Mouse (Mus musculus) CH12.LX (cell line): ENCODE measurements around the gene Syngr2.

Experiments used
- CTCF ChIP-seq, 2 experiments: IDR thresholded peaks in 1 of 2; conservative IDR thresholded peaks in 1 of 2; 2 replicates each; pipeline ENCODE4 v1.5.1; 2011 to 2012; ENCODE audit warnings: low read depth in 2 of 2, low read length in 2 of 2, improper control_type of control experiment in 1 of 2, inconsistent platforms in 1 of 2, mild to moderate bottlenecking in 1 of 2, moderate library complexity in 1 of 2
- GABPA ChIP-seq: IDR thresholded peaks from 2 replicates; pipeline ENCODE4 v1.6.1; 2012; ENCODE audit warnings: low read depth, low read length, improper control_type of control experiment, inconsistent platforms; ENCODE audit not compliant: insufficient replicate concordance
- JUN ChIP-seq: IDR thresholded peaks from 2 replicates; pipeline ENCODE4 v1.6.1; 2011; ENCODE audit warnings: low read depth, mild to moderate bottlenecking, low read length, improper control_type of control experiment, moderate library complexity; ENCODE audit not compliant: insufficient read depth
- MAFK ChIP-seq: IDR thresholded peaks from 2 replicates; pipeline ENCODE4 v1.6.1; 2011; ENCODE audit warnings: low read length, improper control_type of control experiment; ENCODE audit not compliant: insufficient replicate concordance
- MAX ChIP-seq: IDR thresholded peaks from 2 replicates; pipeline ENCODE4 v1.6.1; 2011; ENCODE audit warnings: low read length, improper control_type of control experiment
- MXI1 ChIP-seq: IDR thresholded peaks from 2 replicates; pipeline ENCODE4 v1.6.1; 2011; ENCODE audit warnings: mild to moderate bottlenecking, low read depth, low read length, improper control_type of control experiment
- POLR2A ChIP-seq: IDR thresholded peaks from 2 replicates; pipeline ENCODE4 v1.6.1; 2011; ENCODE audit warnings: low read depth, mild to moderate bottlenecking, improper control_type of control experiment, low read length
- SMC3 ChIP-seq: IDR thresholded peaks from 2 replicates; pipeline ENCODE4 v1.6.1; 2011; ENCODE audit warnings: low read depth, low read length, improper control_type of control experiment
- TBP ChIP-seq: conservative IDR thresholded peaks from 2 replicates; pipeline ENCODE4 v1.6.1; 2011; ENCODE audit warnings: low read depth, low read length, improper control_type of control experiment
- ZNF384 ChIP-seq: IDR thresholded peaks from 2 replicates; pipeline ENCODE4 v1.6.1; 2012; ENCODE audit warnings: low read depth, low read length, improper control_type of control experiment, inconsistent platforms

DNA sequence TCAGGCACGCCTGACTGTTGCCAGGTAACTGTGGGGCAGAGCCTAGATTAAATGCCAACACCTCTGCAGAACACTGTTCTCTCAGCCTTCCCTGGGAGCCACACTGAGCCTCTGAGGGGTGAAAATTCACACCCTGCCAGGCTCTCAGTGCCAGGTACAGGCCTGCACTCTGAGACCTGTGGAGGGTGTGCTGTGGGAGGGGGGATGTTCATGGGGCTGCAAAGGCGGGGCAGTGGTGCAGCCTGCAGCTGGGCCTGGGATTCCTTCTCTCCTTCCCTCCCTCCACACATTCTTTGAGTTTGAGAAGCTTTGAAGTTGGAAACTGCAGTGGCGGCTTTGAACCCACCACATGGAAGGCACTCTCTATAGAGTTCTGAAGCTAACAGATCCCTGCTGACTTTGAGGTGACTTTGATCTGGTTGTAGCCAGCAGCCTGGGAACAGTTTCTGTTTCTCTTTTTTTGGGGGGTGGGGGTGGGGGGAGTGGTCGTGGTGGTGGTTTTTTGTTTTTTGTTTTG is 15.4 kb upstream of the Syngr2 start:
- TF ChIP-seq POLR2A (no peak), TBP (no peak), SMC3 (no peak), MXI1 (no peak), ZNF384 (no peak), MAX (no peak), CTCF (conservative IDR thresholded peaks at IDR 0.05 in 1 of 2, IDR thresholded peaks at IDR 0.05 in 1 of 2; ENCODE audit: low read depth in 2 of 2, low read length in 2 of 2) (no peak), GABPA (no peak), MAFK (no peak), JUN (no peak)
